Mouse (Mus musculus): ENCODE results near the gene Dolk. TPM values are rescaled to one million over a fixed set of nuclear protein-coding genes. Genes with fewer than 3 reads are reported as not detected.

Gene Dolk
- polyA plus RNA-seq, 1 experiment from 2014 or later = 33.0 TPM

- H3K4me3 ChIP-seq (ENCODE audit: control insufficient read depth in 1 of 2, insufficient read depth in 1 of 2, low read depth in 1 of 2, low read length in 2 of 2) = no peak overlapping the region
- no peak overlapping the region for H3K4me2 ChIP-seq (ENCODE audit: low read length)
- ATAC-seq (ENCODE audit: insufficient number of reproducible peaks, insufficient read depth, low FRiP score, low read depth) = no peak
- H3K9ac ChIP-seq (ENCODE audit: low read length) = no peak overlapping the region
- no peaks in the 10 kb centered on the region for H3K9me3 ChIP-seq (ENCODE audit: control insufficient read depth, low read length)
- H3K36me3 ChIP-seq (ENCODE audit: control insufficient read depth, insufficient read depth, low read length) = peaks cover 15% of the 10 kb centered on the region
- H3K27me3 ChIP-seq (ENCODE audit: control insufficient read depth, insufficient read depth, low read length) = no peaks in the 10 kb centered on the region
- 0 out of 4 replicates have a peak overlapping the region, but pooled peaks of 1 of the 2 experiments have one; percentile 0 for H3K27ac ChIP-seq (replicated peaks in 1 of 2; ENCODE audit: control insufficient read depth in 1 of 2, insufficient read depth in 1 of 2, low read depth in 2 of 2, low read length in 2 of 2)
- H3K4me1 ChIP-seq (ENCODE audit: control insufficient read depth in 2 of 2, insufficient read depth in 2 of 2, low read length in 2 of 2) = peaks cover 37 to 45% of the 10 kb centered on the region in 2 experiments
- 53% methylated on average over 4 of the region's 4 CpGs for WGBS
Measured at GRCm38 (mm10) chr2:30268371-30268770, 17.8 kb downstream of the Dolk start.

- no peak overlapping the region for H3K4me3 ChIP-seq (ENCODE audit: control insufficient read depth in 1 of 2, insufficient read depth in 1 of 2, low read depth in 1 of 2, low read length in 2 of 2)
- peaks cover 41 to 52% of the 10 kb centered on the region in 2 experiments for H3K4me1 ChIP-seq (ENCODE audit: control insufficient read depth in 2 of 2, insufficient read depth in 2 of 2, low read length in 2 of 2)
- peaks cover 17% of the 10 kb centered on the region for H3K36me3 ChIP-seq (ENCODE audit: control insufficient read depth, insufficient read depth, low read length)
- no peak overlapping the region for H3K9ac ChIP-seq (ENCODE audit: low read length)
- H3K4me2 ChIP-seq (ENCODE audit: low read length) = no peak overlapping the region
- H3K27me3 ChIP-seq (ENCODE audit: control insufficient read depth, insufficient read depth, low read length) = no peaks in the 10 kb centered on the region
- no peaks in the 10 kb centered on the region for H3K9me3 ChIP-seq (ENCODE audit: control insufficient read depth, low read length)
- WGBS = 91% methylated on average over 2 of the region's 2 CpGs
- peak overlapping the region in 1 of 2 experiments; percentile 92; a peak in 2 of 4 replicates for H3K27ac ChIP-seq (replicated peaks in 1 of 2; ENCODE audit: control insufficient read depth in 1 of 2, insufficient read depth in 1 of 2, low read depth in 2 of 2, low read length in 2 of 2)
- ATAC-seq (ENCODE audit: insufficient number of reproducible peaks, insufficient read depth, low FRiP score, low read depth) = no peak
Measured at GRCm38 (mm10) chr2:30267466-30267865, 18.7 kb downstream of the Dolk start.

GRCm38 (mm10) chr2:30266392-30266941, 19.7 kb downstream of the Dolk start:
- Histone ChIP-seq H3K4me2 (ENCODE audit: low read length) (peak overlapping the region; percentile 53), H3K9me3 (ENCODE audit: control insufficient read depth, low read length) (no peaks in the 10 kb centered on the region), H3K36me3 (ENCODE audit: control insufficient read depth, insufficient read depth, low read length) (peaks cover 27% of the 10 kb centered on the region), H3K9ac (ENCODE audit: low read length) (peak overlapping the region; percentile 66), H3K27ac (replicated peaks in 1 of 2; ENCODE audit: control insufficient read depth in 1 of 2, insufficient read depth in 1 of 2, low read depth in 2 of 2, low read length in 2 of 2) (peak overlapping the region; percentile 92 to 96), H3K4me3 (ENCODE audit: control insufficient read depth in 1 of 2, insufficient read depth in 1 of 2, low read depth in 1 of 2, low read length in 2 of 2) (peak overlapping the region; percentile 1 to 2; a peak in 2 of 4 replicates), H3K27me3 (ENCODE audit: control insufficient read depth, insufficient read depth, low read length) (no peaks in the 10 kb centered on the region), H3K4me1 (ENCODE audit: control insufficient read depth in 2 of 2, insufficient read depth in 2 of 2, low read length in 2 of 2) (peaks cover 41 to 60% of the 10 kb centered on the region in 2 experiments)
- ATAC-seq (ENCODE audit: insufficient number of reproducible peaks, insufficient read depth, low FRiP score, low read depth) = peak; percentile 57; the same call in 1 of the 2 replicates
- 14% methylated on average over 4 of the region's 4 CpGs for WGBS

DNA sequence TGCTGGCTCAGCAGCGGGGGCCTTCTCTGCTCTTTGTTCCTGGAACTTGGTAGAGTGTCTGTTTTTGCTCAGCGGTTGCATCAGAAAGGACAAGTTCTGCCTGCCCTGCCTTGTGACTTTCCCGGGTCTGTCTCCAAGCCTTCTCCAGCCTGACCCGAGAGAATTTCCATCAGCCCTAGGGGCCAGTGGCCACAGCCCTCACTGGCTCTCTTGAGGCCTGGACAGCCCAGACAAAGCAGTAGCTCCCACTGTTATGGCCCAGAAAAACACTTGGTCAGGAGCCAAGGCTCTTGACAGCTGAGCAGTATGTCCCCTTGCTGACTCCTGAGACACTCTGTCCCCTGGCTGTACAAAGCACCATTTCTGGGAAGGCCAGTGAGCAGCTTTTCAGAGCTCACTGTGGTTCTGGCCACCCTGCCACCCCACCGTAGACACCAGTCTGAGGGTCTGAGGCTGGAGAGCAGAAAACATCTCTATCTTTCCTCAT, 20.3 kb downstream of the Dolk start, which contains the start of gene Phyhd1:
TSS of gene Phyhd1 (plus strand) at position 437 of the 487 bp plus-strand sequence.
- Histone ChIP-seq H3K36me3 (ENCODE audit: control insufficient read depth, insufficient read depth, low read length) (peaks cover 33% of the 10 kb centered on the region), H3K4me3 (ENCODE audit: control insufficient read depth in 1 of 2, insufficient read depth in 1 of 2, low read depth in 1 of 2, low read length in 2 of 2) (peak within 1 kb of the TSS; percentile 1 to 2; a peak in 2 of 4 replicates), H3K9me3 (ENCODE audit: control insufficient read depth, low read length) (no peaks in the 10 kb centered on the region), H3K4me2 (ENCODE audit: low read length) (peak within 1 kb of the TSS; percentile 53), H3K9ac (ENCODE audit: low read length) (peak within 1 kb of the TSS; percentile 66), H3K27me3 (ENCODE audit: control insufficient read depth, insufficient read depth, low read length) (no peaks in the 10 kb centered on the region), H3K27ac (replicated peaks in 1 of 2; ENCODE audit: control insufficient read depth in 1 of 2, insufficient read depth in 1 of 2, low read depth in 2 of 2, low read length in 2 of 2) (peak within 1 kb of the TSS; percentile 92 to 96), H3K4me1 (ENCODE audit: control insufficient read depth in 2 of 2, insufficient read depth in 2 of 2, low read length in 2 of 2) (peaks cover 41 to 60% of the 10 kb centered on the region in 2 experiments)
- WGBS = 16% methylated on average over 5 of the region's 5 CpGs
- ATAC-seq (ENCODE audit: insufficient number of reproducible peaks, insufficient read depth, low FRiP score, low read depth) = peak; percentile 68

GRCm38 (mm10) chr2:30264671-30265519, 21.2 kb downstream of the Dolk start:
- Histone ChIP-seq H3K36me3 (ENCODE audit: control insufficient read depth, insufficient read depth, low read length) (peaks cover 43% of the 10 kb centered on the region), H3K27me3 (ENCODE audit: control insufficient read depth, insufficient read depth, low read length) (no peaks in the 10 kb centered on the region), H3K4me1 (ENCODE audit: control insufficient read depth in 2 of 2, insufficient read depth in 2 of 2, low read length in 2 of 2) (peaks cover 43 to 60% of the 10 kb centered on the region in 2 experiments), H3K4me3 (ENCODE audit: control insufficient read depth in 1 of 2, insufficient read depth in 1 of 2, low read depth in 1 of 2, low read length in 2 of 2) (no peak overlapping the region), H3K9ac (ENCODE audit: low read length) (peak overlapping the region; percentile 66; the same call in 1 of the 2 replicates), H3K4me2 (ENCODE audit: low read length) (no peak overlapping the region), H3K27ac (replicated peaks in 1 of 2; ENCODE audit: control insufficient read depth in 1 of 2, insufficient read depth in 1 of 2, low read depth in 2 of 2, low read length in 2 of 2) (peak overlapping the region; percentile 92 to 96), H3K9me3 (ENCODE audit: control insufficient read depth, low read length) (no peaks in the 10 kb centered on the region)
- ATAC-seq (ENCODE audit: insufficient number of reproducible peaks, insufficient read depth, low FRiP score, low read depth) = no peak
- WGBS = 45% methylated on average over 7 of the region's 7 CpGs

DNA sequence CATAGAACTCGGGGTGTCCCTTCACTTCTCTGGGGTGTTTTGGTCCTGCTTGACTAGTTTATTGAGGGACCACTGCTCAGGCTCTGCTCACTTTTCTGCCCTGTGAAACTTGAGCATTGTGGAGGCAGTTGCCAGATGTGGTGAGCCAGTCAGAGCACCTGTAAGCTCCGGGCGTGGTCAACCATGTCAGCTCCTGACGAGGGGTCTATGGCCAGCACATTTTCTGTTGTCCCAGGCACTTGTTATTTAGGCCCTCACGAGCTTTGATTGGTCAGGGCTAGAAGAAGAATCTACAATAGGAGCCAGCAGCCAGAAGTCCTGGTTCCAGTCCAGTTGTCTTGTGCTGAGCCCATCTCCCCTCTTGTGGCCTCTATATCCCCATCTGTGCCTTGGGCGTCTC, 22.3 kb downstream of the Dolk start:
- H3K9me3 ChIP-seq (ENCODE audit: control insufficient read depth, low read length) = no peaks in the 10 kb centered on the region
- no peak overlapping the region for H3K9ac ChIP-seq (ENCODE audit: low read length)
- no peak for ATAC-seq (ENCODE audit: insufficient number of reproducible peaks, insufficient read depth, low FRiP score, low read depth)
- H3K4me1 ChIP-seq (ENCODE audit: control insufficient read depth in 2 of 2, insufficient read depth in 2 of 2, low read length in 2 of 2) = peaks cover 51 to 65% of the 10 kb centered on the region in 2 experiments
- H3K36me3 ChIP-seq (ENCODE audit: control insufficient read depth, insufficient read depth, low read length) = peaks cover 52% of the 10 kb centered on the region
- WGBS = 90% methylated on average over 6 of the region's 6 CpGs
- H3K4me2 ChIP-seq (ENCODE audit: low read length) = no peak overlapping the region
- H3K27ac ChIP-seq (replicated peaks in 1 of 2; ENCODE audit: control insufficient read depth in 1 of 2, insufficient read depth in 1 of 2, low read depth in 2 of 2, low read length in 2 of 2) = peak overlapping the region in 1 of 2 experiments; percentile 96; a peak in 1 of 4 replicates
- no peaks in the 10 kb centered on the region for H3K27me3 ChIP-seq (ENCODE audit: control insufficient read depth, insufficient read depth, low read length)
- H3K4me3 ChIP-seq (ENCODE audit: control insufficient read depth in 1 of 2, insufficient read depth in 1 of 2, low read depth in 1 of 2, low read length in 2 of 2) = no peak overlapping the region

DNA sequence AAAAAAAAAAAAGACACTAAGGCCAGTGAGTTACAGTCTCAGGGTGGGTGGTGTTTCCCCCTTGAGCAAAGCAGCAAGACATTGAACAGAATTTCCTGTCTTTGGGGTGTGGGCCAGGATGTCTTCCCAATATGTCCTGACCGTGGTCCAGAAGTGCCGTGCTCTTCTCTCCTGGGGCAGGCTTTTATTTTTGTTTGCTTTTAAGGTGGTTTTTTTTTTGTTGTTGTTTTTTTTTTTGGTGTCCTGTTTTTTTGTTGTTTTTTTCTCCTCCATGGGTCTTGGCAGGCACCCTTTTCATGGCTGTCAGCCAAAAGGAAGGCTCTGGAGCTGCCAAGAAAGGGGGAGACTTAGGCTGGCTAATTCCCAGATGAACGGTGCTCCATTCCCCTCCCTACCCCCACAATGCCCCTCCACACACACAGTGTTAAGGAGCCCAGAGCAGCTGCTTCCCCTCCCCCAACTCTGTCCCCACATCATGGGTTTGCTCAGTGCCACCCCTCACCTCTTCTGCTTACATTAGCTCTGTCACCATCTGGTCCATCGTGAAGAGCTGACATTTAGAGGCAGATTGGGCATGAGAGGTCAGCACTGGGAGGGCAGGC, 23.2 kb downstream of the Dolk start:
- no peak overlapping the region for H3K4me3 ChIP-seq (ENCODE audit: control insufficient read depth in 1 of 2, insufficient read depth in 1 of 2, low read depth in 1 of 2, low read length in 2 of 2)
- H3K27me3 ChIP-seq (ENCODE audit: control insufficient read depth, insufficient read depth, low read length) = no peaks in the 10 kb centered on the region
- peak overlapping the region; percentile 10 to 37; a peak in 2 of 4 replicates for H3K27ac ChIP-seq (replicated peaks in 1 of 2; ENCODE audit: control insufficient read depth in 1 of 2, insufficient read depth in 1 of 2, low read depth in 2 of 2, low read length in 2 of 2)
- peaks cover 60 to 74% of the 10 kb centered on the region in 2 experiments for H3K4me1 ChIP-seq (ENCODE audit: control insufficient read depth in 2 of 2, insufficient read depth in 2 of 2, low read length in 2 of 2)
- H3K36me3 ChIP-seq (ENCODE audit: control insufficient read depth, insufficient read depth, low read length) = peaks cover 58% of the 10 kb centered on the region
- no peak overlapping the region for H3K4me2 ChIP-seq (ENCODE audit: low read length)
- ATAC-seq (ENCODE audit: insufficient number of reproducible peaks, insufficient read depth, low FRiP score, low read depth) = no peak
- H3K9me3 ChIP-seq (ENCODE audit: control insufficient read depth, low read length) = no peaks in the 10 kb centered on the region
- 52% methylated on average over 4 of the region's 4 CpGs for WGBS
- no peak overlapping the region for H3K9ac ChIP-seq (ENCODE audit: low read length)
